Mouse (Mus musculus) skeletal muscle tissue, adult 2 months (tissue): ENCODE measurements around the gene Vmn1r191.
"Not testable (repeated sequence)": the region's sequence is repeated elsewhere in the genome, so short reads cannot be mapped to it uniquely, and the experiment has no call there.

Source experiments
- DNase-seq: peaks from one replicate; pipeline ENCODE4 v3.0.0-alpha.2; 2012; ENCODE audit warnings: low read depth, low spot score

Vmn1r191 gene

GRCm38 (mm10) chr13:22183869-22184268 is at the start of gene Vmn1r191:
Vmn1r191 (minus strand) TSS chr13:22183969.
- DNase-seq: no peak

- not testable (repeated sequence) for DNase-seq
These were observed 39.3 kb upstream of the Vmn1r191 start, which contains the start of gene Vmn1r193 for GRCm38 (mm10) chr13:22223060-22223459. Vmn1r193 (minus strand) TSS chr13:22223160.

GRCm38 (mm10) chr13:22192756-22193155 is 9.0 kb upstream of the Vmn1r191 start:
- not testable (repeated sequence) for DNase-seq

GRCm38 (mm10) chr13:22191041-22191440 is 7.3 kb upstream of the Vmn1r191 start, which contains the start of gene Vmn1r192:
Vmn1r192 (minus strand) TSS chr13:22191141.
- DNase-seq: no peak

GRCm38 (mm10) chr13:22190385-22190784 is 6.6 kb upstream of the Vmn1r191 start:
- no peak for DNase-seq

- no peak for DNase-seq
These were observed 5.5 kb upstream of the Vmn1r191 start for GRCm38 (mm10) chr13:22189313-22189712.

- DNase-seq: no peak
These were observed 15.4 kb downstream of the Vmn1r191 start for GRCm38 (mm10) chr13:22168416-22168815.

- DNase-seq: not testable (repeated sequence)
These were observed 47.1 kb downstream of the Vmn1r191 start for GRCm38 (mm10) chr13:22136495-22137293.
